Mouse (Mus musculus): ENCODE data around the gene 4930402F06Rik.

Gene 4930402F06Rik

GRCm38 (mm10) chr2:35417231-35417630 lies 20.3 kb upstream of the 4930402F06Rik start:
- in situ Hi-C loops (cut with MseI, MboI) = no loop called here

- in situ Hi-C loops (cut with MseI, MboI) = no loop called here
Observed at GRCm38 (mm10) chr2:35416473-35416872, 19.5 kb upstream of the 4930402F06Rik start.

DNA sequence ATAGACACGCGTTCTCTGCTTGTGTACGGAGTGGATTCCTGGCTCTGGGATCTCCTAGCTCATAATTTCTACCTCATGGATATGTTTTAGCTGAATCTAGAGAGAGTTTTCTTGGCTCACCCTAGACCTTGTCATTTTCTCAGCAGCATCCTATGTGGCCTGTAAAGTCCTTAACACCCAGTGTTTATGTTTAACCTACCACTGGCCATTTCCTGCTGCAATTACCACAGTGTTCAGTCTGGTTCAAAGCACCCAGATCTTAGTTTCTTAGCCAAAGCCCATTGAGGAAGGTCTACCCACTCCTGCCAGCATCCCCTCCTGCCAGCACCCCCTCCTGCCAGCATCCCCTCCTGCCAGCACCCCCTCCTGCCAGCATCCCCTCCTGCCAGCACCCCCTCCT lies 15.8 kb upstream of the 4930402F06Rik start:
- in situ Hi-C loops (cut with MseI, MboI) = no loop called here

GRCm38 (mm10) chr2:35412246-35412645 lies 15.3 kb upstream of the 4930402F06Rik start:
- in situ Hi-C loops (cut with MseI, MboI) = no loop called here

DNA sequence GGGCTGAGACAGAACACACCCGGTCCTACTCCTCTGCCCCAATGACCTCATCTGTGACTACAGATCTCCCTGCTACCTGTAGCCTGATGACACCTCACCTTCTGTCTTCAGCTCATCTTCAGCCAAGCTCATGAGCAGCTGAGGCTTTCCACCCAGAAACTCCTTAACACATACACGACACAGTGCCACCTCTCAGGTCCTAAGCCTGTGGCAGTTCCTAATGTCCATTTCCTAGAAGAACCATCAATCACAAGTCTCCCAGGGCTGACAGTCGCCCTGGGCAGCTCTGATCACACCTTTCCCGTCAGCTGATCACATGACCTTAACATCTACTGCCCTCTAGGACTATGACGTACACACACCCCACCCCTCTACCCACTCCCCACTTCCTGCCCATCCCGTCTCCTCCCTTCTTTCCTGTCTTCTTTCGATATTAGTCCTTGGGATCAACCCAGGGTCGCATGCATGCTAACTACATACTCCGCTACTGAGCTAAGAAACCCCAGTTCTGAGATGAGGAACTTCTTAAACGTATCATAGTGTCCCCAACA lies 14.7 kb upstream of the 4930402F06Rik start:
- in situ Hi-C loops (cut with MseI, MboI) = no loop called here

DNA sequence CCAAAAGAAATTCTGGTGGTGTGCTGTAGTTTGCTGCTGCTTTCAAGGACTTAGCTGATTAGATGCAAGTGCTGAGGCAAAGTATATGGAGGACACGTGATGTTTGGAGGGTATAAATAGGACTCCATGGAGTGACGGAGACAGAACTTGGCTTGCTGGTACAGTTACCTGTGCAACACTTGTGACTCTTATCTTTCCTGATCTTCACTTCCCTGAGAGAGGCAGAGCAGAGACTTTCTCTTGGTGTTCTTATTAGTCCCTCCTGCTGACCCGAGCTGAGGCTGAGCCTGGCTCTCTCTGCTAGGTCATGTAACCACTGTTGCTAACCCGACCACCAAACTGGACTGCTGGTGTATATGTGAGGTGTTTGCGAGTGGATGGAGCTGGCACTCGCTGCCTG lies 12.5 kb upstream of the 4930402F06Rik start:
- in situ Hi-C loops (cut with MseI, MboI) = no loop called here

DNA sequence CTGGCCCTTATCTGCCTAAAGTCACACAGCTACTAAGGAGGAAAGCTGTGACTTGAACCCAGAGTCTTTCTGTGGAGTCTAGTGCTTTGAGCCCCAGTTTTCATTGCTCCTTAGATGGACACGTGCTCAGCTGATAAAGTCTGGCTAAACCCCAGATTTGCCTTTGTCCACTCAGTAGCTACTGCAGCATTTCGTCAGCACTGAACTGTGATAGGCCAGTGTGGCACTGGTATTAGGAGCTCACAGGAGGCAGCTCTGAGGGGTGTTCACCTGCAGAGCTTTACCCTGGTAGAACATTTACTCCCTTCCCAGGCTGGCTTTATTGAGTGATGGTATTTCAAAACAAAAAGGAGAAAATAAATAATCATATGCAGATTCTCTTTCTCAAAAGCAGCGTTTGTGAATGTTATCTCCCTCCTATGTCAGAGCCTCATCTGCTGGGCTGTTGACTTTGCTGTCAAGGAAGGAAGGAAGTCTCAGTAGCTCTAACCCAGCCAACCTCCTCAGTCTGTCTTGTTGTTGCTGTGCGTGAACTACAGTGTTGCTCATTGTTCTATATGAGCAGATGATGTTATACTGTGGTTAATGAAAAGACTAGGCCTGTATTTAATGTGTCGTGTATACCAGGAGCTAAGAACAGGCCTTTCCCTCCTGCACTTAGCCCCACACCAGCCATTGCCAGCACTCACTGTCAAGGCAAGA lies 11.6 kb upstream of the 4930402F06Rik start:
- in situ Hi-C loops (cut with MseI, MboI) = no loop called here

DNA sequence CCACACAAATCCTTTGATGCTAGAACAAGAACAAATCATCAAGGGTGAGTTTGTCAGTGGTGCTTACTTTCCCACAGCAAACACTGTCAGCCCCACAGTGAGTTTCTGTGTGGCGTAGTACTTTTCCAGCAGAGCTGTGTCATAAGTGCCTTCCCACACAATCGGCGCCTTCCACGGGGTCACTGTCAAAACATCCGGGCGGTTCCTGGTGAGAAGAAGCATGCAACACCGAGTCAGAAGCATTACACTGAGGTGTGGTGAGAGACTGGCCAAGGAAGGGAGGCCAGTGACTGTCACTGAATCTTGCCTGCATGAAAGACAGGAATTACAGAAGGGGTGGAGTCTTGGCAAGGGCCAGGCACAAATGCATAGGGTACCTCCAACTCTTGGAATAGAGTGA lies 10.9 kb upstream of the 4930402F06Rik start:
- in situ Hi-C loops (cut with MseI, MboI) = no loop called here

GRCm38 (mm10) chr2:35407266-35407665 lies 10.3 kb upstream of the 4930402F06Rik start:
- in situ Hi-C loops (cut with MseI, MboI) = no loop called here

DNA sequence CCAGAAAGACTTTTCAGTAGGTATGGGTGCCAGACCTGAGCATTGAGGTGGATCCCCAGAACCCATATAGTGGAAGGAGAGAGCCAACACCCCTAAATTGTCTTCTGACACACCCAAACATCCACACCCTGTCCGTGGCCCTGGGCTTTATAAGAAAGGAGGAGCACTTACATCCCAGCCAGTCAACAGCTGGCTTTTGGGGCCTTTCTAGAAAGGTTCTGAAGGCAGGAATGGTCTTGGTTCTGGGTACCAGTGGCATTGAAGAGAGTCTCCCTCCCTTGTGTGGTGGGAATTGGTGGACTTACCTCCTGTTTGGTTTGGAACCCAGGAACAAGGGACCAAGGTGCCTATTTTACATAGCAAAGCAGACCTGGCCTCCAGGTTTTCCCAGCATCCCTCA lies 9.6 kb upstream of the 4930402F06Rik start:
- in situ Hi-C loops (cut with MseI, MboI) = no loop called here

DNA sequence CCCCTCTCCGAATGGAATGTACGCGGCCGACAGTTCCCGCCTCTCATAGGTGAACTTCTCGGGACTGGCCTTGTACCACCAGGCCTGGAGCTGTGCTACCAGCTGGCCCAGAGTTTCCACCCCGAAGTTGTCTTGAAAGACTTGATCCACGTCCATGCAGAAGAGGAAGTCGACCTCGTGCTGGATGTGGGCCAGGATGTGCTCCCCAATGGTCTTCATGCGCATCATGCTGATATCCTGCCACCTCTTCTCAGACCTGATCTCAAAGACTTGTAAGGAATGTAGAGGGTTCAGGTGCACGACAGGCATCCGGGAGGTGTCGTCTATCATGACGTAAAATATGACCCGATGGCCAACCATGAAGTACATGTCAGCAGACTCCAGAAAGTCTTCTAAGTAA lies 5.4 kb upstream of the 4930402F06Rik start:
- in situ Hi-C loops (cut with MseI, MboI) = no loop called here

DNA sequence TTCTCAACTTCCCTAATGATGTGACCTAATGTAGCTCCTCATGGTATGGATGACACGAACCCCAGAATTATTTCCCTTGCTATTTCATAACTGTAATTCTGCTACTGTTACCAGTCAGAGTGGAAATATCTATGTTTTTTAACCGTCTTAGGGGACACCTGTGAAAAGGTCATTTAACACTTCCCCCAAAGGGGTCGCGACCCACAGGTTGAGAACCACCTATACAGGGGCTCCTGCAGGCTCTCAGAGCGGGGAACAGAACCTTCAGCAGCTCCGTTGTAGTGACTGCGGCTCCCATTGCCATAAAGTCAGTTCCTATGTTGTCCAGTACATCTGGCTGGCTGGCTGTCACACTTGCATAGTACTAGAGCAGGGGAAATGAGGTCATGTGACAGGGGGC lies 3.8 kb upstream of the 4930402F06Rik start:
- in situ Hi-C loops (cut with MseI, MboI) = no loop called here

DNA sequence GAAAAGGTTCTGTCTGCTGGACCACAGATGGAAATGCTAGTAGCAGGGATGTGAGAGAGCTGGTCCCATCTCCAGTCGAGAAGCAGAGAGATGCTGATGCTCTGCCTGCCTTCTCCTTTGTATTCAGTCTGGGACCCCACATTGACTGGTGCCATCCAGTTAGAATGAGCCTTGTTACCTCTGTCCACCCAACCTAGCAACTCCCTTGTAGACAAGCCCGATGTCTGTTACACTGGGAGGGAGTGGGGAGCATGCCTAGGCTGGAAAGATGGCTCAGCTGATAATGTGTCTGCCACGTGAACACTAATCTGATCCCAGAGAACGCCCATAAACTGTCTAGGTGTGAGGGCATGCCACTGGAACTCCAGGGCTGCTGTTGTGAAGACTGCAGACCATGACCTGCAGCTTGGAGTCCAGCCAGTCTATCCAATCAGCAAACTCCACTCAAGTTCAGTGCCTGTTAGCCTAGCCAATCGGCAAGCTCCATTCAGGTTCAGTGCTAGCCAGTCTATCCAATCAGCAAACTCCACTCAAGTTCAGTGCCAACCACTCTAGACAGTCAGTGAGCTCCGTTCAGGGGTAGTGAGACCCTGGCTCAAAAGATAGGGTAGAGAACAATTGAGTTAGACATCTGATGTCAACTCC lies 1.3 kb upstream of the 4930402F06Rik start:
- in situ Hi-C loops (cut with MseI, MboI) = no loop called here

GRCm38 (mm10) chr2:35397590-35398173 lies 707 bp upstream of the 4930402F06Rik start:
- in situ Hi-C loops (cut with MseI, MboI) = no loop called here

DNA sequence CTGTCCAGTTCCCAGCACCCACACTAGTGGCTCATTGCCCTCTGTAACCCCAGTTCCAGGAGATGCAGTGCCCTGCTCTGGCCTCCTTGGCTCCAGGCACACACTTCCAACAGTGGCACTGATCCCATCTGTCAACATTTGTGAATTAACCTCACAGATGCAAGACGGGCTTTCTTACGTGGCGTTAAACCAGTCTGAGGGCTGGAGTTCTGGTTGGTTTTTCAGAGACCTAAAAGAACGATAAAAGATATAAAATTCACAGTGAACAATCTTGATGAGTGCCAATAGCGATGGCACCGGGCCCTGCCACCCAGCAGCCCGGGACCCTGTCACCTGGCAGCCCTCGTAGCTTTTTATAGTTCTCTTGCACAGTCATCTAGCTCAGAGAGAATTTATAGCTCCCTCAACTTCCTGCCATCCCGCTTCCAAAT lies 11.5 kb downstream of the 4930402F06Rik start:
- in situ Hi-C loops (cut with MseI, MboI) = no loop called here

DNA sequence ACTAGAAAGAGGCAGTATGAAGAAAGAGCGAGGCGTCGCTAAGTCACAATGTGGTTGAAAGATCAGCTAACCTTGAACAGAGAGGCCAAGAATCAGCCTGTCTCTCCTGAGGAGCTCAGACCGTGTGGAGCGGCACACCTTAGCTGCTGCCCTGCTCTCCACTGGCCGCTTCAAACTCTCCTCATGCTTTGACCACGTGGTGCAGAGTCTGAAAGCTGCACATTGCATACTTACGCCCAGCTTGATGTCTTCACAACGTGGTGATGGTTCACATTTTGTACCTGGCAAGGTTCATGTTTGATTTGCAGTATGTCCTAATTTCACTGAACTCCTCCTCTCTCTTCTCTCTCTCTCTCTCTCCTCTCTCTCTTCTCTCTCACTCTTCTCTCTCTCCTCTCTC lies 17.7 kb downstream of the 4930402F06Rik start:
- in situ Hi-C loops (cut with MseI, MboI) = no loop called here

- in situ Hi-C loops (cut with MseI, MboI) = no loop called here
Observed at GRCm38 (mm10) chr2:35377600-35377999, 19.4 kb downstream of the 4930402F06Rik start.

GRCm38 (mm10) chr2:35373003-35373402 lies 24.0 kb downstream of the 4930402F06Rik start:
- in situ Hi-C loops (cut with MseI, MboI) = no loop called here

- in situ Hi-C loops (cut with MseI, MboI) = no loop called here
Observed at GRCm38 (mm10) chr2:35370686-35371085, 26.3 kb downstream of the 4930402F06Rik start.

DNA sequence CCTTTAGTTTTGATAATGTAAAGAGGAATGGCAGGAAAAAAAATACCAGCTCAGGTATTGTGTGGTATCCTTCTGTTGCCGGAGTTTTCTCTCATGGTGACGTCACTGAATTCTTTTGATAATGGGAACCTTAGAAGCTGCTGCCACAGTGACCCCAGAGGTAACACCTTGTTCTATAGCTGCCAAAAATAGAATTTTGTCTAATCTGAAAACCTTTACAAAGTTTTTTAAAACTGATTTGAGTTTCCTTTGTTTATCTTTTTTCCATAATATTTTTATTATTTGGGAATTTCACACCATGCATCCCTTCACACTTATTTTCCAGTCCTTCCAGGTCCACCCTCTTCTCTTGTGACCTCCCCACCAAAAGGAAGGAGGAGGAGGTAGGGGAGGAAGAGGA lies 29.3 kb downstream of the 4930402F06Rik start, which contains the start of gene 4930568D16Rik:
TSS of gene 4930568D16Rik (minus strand) at position 101 of the 400 bp plus-strand sequence.
- in situ Hi-C loops (cut with MseI, MboI) = no loop called here

DNA sequence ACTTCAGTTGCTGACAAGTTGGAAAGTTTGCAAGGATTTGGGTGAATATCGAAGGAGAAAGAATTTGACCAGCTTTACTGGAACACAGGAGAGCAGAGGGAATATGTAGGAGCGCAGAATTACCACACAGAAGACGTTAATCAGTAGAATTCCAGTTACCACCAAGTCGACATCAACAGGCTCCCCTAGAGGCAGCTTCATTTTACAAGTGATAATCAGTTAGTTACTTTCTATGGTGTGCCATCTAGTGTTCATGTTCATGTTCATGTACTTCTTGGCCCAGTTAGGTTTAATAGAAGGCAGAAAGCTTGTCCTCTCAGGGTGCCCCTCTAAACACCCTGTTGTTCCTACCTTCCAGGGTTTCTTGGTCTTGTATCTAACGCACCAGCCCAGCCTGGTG lies 47.8 kb downstream of the 4930402F06Rik start:
- in situ Hi-C loops (cut with MseI, MboI) = loop anchor here in 1 of 2 experiments (5.0 kb wide), 1 partner anchor 52 kb away; no protein-coding TSS in a partner anchor

- in situ Hi-C loops (cut with MseI, MboI) = loop anchor here in 1 of 2 experiments (5.0 kb wide), 1 partner anchor 49 kb away; no protein-coding TSS in a partner anchor
Observed at GRCm38 (mm10) chr2:35345984-35346383, 51.0 kb downstream of the 4930402F06Rik start.

Data from mouse trophoblast stem cell (cell line).